Mouse (Mus musculus): ENCODE results near the gene Zbtb18. TPM values are rescaled to one million over a fixed set of nuclear protein-coding genes. Genes with fewer than 3 reads are reported as not detected.

The Zbtb18 gene
- polyA plus RNA-seq, 1 experiment from 2014 or later = 3.4 TPM

DNA sequence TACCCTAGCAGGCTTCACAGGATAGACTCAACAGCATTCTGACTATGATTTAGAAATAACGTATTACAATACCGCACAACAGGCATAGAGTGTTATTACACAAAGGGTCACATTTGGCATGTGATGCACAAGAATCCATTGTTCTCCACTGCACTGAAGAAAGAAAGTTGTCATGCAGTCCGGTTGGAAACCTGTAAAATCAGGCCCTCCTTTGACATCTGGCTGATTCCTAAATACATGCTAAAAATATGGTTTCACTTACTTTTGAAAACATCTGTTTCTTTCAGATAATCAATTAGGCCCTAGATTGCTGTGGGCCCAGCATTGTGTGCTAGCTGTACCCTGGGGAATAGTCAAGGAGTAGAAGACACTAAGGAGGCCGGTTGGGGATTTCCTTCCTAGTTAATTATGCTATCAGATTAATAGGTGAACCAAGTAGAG is 9.9 kb downstream of the Zbtb18 start:
- 77% methylated on average over 4 of the region's 4 CpGs for WGBS
- H3K27ac ChIP-seq (ENCODE audit: low read depth, low read length) = no peak overlapping the region
- no peaks in the 10 kb centered on the region for H3K9me3 ChIP-seq (ENCODE audit: control insufficient read depth, low read length)
- peaks cover 17% of the 10 kb centered on the region for H3K36me3 ChIP-seq (ENCODE audit: control insufficient read depth, insufficient read depth, low read length)
- H3K4me1 ChIP-seq (ENCODE audit: control insufficient read depth, insufficient read depth, low read length) = peaks cover 6% of the 10 kb centered on the region; the same call in 1 of the 2 replicates
- no peak overlapping the region for H3K4me2 ChIP-seq (replicated peaks; ENCODE audit: low read depth, low read length)
- ATAC-seq (ENCODE audit: low FRiP score, low TSS enrichment) = no peak
- no peak overlapping the region for H3K9ac ChIP-seq (ENCODE audit: low read depth, low read length)
- no peak overlapping the region for H3K4me3 ChIP-seq (ENCODE audit: low read length)
- no peaks in the 10 kb centered on the region; the same call in 1 of the 2 replicates for H3K27me3 ChIP-seq (ENCODE audit: control insufficient read depth, insufficient read depth, low read length)

DNA sequence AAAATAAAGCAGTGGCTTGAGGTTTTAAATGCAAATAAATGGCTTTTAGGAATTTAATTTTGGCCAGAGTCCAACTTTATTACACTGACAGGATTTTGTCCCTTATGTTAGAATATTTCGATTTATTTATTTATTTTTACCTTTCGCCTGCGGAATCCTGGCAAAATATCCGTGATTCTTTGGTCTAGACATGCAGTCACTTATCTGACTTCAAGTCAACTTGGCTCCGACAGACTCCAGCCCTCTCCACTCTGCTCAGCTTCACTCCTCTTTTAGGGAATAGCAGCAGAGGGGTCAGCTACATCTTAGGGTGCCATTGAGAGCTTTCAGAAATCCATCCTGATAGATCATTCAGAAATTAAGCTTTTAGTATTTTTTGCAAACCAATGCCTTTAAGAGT is 10.8 kb downstream of the Zbtb18 start:
- no peaks in the 10 kb centered on the region for H3K9me3 ChIP-seq (ENCODE audit: control insufficient read depth, low read length)

DNA sequence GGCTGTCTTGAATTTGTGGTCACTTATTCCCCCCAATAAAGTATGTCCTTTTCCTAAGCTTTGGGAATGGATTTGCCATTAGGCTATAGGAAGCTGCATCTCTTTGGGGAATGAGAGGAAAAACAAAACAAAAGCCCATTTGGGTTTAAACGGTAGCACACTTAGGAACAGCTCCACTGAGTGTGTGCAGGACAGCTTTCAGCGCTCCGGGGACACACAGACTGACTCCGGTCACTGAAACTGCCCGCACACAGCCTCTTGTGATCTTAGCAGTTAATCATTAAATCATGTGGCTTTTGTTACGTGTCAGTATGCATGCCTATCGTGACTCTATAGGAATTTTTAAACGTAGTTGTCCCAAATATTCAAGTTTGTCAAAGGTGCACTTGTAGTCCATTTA is 11.7 kb downstream of the Zbtb18 start:
- 26% methylated on average over 8 of the region's 8 CpGs for WGBS
- ATAC-seq (ENCODE audit: low FRiP score, low TSS enrichment) = no peak
- Histone ChIP-seq H3K9me3 (ENCODE audit: control insufficient read depth, low read length) (no peaks in the 10 kb centered on the region), H3K36me3 (ENCODE audit: control insufficient read depth, insufficient read depth, low read length) (peaks cover 3% of the 10 kb centered on the region; the same call in 1 of the 2 replicates), H3K4me1 (ENCODE audit: control insufficient read depth, insufficient read depth, low read length) (peaks cover 6% of the 10 kb centered on the region; the same call in 1 of the 2 replicates), H3K27ac (ENCODE audit: low read depth, low read length) (no peak overlapping the region), H3K4me2 (replicated peaks; ENCODE audit: low read depth, low read length) (no peak overlapping the region), H3K4me3 (ENCODE audit: low read length) (no peak overlapping the region), H3K27me3 (ENCODE audit: control insufficient read depth, insufficient read depth, low read length) (no peaks in the 10 kb centered on the region; the same call in 1 of the 2 replicates), H3K9ac (ENCODE audit: low read depth, low read length) (no peak overlapping the region)

More for the DNA sequence above, 10.8 kb downstream of the Zbtb18 start:
- Histone ChIP-seq H3K4me2 (replicated peaks; ENCODE audit: low read depth, low read length) (no peak overlapping the region), H3K4me3 (ENCODE audit: low read length) (no peak overlapping the region), H3K9ac (ENCODE audit: low read depth, low read length) (no peak overlapping the region), H3K27ac (ENCODE audit: low read depth, low read length) (no peak overlapping the region), H3K27me3 (ENCODE audit: control insufficient read depth, insufficient read depth, low read length) (no peaks in the 10 kb centered on the region; the same call in 1 of the 2 replicates), H3K36me3 (ENCODE audit: control insufficient read depth, insufficient read depth, low read length) (peaks cover 8% of the 10 kb centered on the region), H3K4me1 (ENCODE audit: control insufficient read depth, insufficient read depth, low read length) (peaks cover 6% of the 10 kb centered on the region; the same call in 1 of the 2 replicates)
- no peak for ATAC-seq (ENCODE audit: low FRiP score, low TSS enrichment)
- 78% methylated on average over 5 of the region's 5 CpGs for WGBS

DNA sequence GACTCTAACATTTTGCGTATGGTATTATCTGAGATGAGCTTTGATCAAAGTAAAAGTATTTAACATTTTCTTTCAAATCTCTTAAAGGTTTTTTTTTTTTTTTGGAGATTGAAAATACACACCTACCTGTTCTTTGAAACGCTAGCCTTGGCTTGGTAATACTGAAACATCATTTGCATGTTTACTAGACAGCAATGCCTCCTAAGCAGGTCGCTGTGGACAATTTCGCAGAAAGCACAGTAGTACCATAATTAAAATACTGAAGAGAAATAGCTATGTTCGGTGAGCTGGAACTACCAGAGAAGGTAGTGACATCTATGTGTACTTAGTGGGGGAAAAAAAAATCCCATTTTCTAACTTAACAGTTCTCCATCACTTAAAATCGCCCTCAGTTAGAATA is 12.3 kb downstream of the Zbtb18 start:
- H3K36me3 ChIP-seq (ENCODE audit: control insufficient read depth, insufficient read depth, low read length) = no peaks in the 10 kb centered on the region
- H3K4me2 ChIP-seq (replicated peaks; ENCODE audit: low read depth, low read length) = no peak overlapping the region
- H3K4me1 ChIP-seq (ENCODE audit: control insufficient read depth, insufficient read depth, low read length) = peaks cover 6% of the 10 kb centered on the region; the same call in 1 of the 2 replicates
- 73% methylated on average over 6 of the region's 6 CpGs for WGBS
- no peak overlapping the region for H3K9ac ChIP-seq (ENCODE audit: low read depth, low read length)
- no peaks in the 10 kb centered on the region; the same call in 1 of the 2 replicates for H3K27me3 ChIP-seq (ENCODE audit: control insufficient read depth, insufficient read depth, low read length)
- H3K9me3 ChIP-seq (ENCODE audit: control insufficient read depth, low read length) = no peaks in the 10 kb centered on the region
- no peak for ATAC-seq (ENCODE audit: low FRiP score, low TSS enrichment)
- no peak overlapping the region for H3K27ac ChIP-seq (ENCODE audit: low read depth, low read length)
- no peak overlapping the region for H3K4me3 ChIP-seq (ENCODE audit: low read length)

DNA sequence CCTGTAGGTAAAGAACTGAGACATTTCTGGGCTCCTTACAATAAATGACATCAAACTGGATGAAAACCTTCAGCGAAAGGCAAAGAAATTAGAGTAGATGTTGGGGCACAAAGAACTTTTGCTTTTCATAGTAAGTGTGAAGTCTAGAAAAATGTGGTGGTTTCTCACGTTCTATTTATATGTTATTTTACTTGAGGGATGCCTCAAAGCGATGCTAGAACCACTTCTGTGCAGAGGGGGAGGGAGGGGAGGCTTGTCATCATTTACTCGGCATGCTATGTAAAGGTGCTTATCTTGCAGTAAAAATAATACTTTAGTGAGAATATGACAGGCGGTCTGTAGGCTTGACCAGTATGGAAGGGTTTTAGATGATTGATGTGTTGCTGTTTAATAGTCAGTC is 13.3 kb downstream of the Zbtb18 start:
- Histone ChIP-seq H3K36me3 (ENCODE audit: control insufficient read depth, insufficient read depth, low read length) (no peaks in the 10 kb centered on the region), H3K4me2 (replicated peaks; ENCODE audit: low read depth, low read length) (no peak overlapping the region)

DNA sequence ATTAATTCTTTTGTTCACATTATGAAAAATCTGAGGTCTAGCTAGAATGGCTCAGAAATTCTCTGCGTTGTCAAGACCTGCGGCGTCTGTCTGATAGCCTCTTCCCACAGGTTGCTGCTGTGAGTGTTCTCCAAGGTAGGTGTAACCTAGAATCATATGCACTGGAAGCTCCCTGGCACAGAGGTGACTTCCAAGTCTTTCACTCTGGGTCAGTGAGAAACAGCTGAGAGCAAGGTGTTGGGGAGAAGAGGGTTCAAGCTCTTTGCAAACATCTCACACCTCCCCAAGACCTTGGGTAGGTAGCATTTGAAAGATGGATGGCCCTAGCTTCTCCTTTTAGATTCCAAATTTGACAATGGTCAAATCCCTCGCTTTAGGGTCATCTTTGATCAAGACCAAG is 14.1 kb downstream of the Zbtb18 start:
- H3K4me1 ChIP-seq (ENCODE audit: control insufficient read depth, insufficient read depth, low read length) = peaks cover 10% of the 10 kb centered on the region; the same call in 1 of the 2 replicates
- H3K9me3 ChIP-seq (ENCODE audit: control insufficient read depth, low read length) = no peaks in the 10 kb centered on the region
- no peak overlapping the region for H3K9ac ChIP-seq (ENCODE audit: low read depth, low read length)
- H3K27me3 ChIP-seq (ENCODE audit: control insufficient read depth, insufficient read depth, low read length) = no peaks in the 10 kb centered on the region; the same call in 1 of the 2 replicates
- H3K4me2 ChIP-seq (replicated peaks; ENCODE audit: low read depth, low read length) = no peak overlapping the region
- no peak for ATAC-seq (ENCODE audit: low FRiP score, low TSS enrichment)
- H3K36me3 ChIP-seq (ENCODE audit: control insufficient read depth, insufficient read depth, low read length) = no peaks in the 10 kb centered on the region
- WGBS = 96% methylated on average over 4 of the region's 4 CpGs
- no peak overlapping the region for H3K4me3 ChIP-seq (ENCODE audit: low read length)
- H3K27ac ChIP-seq (ENCODE audit: low read depth, low read length) = no peak overlapping the region

More for the DNA sequence above, 13.3 kb downstream of the Zbtb18 start:
- Histone ChIP-seq H3K27me3 (ENCODE audit: control insufficient read depth, insufficient read depth, low read length) (no peaks in the 10 kb centered on the region; the same call in 1 of the 2 replicates), H3K27ac (ENCODE audit: low read depth, low read length) (no peak overlapping the region), H3K4me1 (ENCODE audit: control insufficient read depth, insufficient read depth, low read length) (peaks cover 8% of the 10 kb centered on the region; the same call in 1 of the 2 replicates), H3K4me3 (ENCODE audit: low read length) (no peak overlapping the region), H3K9me3 (ENCODE audit: control insufficient read depth, low read length) (no peaks in the 10 kb centered on the region), H3K9ac (ENCODE audit: low read depth, low read length) (no peak overlapping the region)
- no peak for ATAC-seq (ENCODE audit: low FRiP score, low TSS enrichment)
- WGBS = 83% methylated on average over 5 of the region's 5 CpGs

DNA sequence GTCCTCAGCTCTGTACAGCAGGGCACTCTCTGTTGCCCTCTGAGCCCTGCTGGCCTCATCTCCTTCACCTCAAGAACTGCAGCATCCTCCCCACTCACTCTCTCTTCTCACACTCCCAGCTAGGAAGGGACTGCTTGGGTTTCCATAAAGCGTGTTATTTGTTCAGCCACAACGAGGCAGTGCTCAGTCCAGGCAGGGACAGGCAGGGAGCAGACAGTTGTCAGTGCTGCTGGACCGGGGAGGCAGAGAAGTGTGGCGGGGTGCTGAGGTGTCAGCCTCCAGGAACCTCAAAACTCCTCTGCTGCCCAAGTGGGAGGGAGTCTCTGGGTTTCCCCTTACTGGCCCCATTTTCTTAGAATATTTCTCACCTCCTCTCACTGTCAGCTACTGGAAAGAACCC is 14.6 kb downstream of the Zbtb18 start:
- no peak for ATAC-seq (ENCODE audit: low FRiP score, low TSS enrichment)
- H3K9me3 ChIP-seq (ENCODE audit: control insufficient read depth, low read length) = no peaks in the 10 kb centered on the region
- no peak overlapping the region for H3K9ac ChIP-seq (ENCODE audit: low read depth, low read length)
- no peaks in the 10 kb centered on the region for H3K36me3 ChIP-seq (ENCODE audit: control insufficient read depth, insufficient read depth, low read length)
- no peak overlapping the region for H3K4me2 ChIP-seq (replicated peaks; ENCODE audit: low read depth, low read length)
- H3K4me3 ChIP-seq (ENCODE audit: low read length) = no peak overlapping the region
- 37% methylated on average over 4 of the region's 4 CpGs for WGBS
- H3K4me1 ChIP-seq (ENCODE audit: control insufficient read depth, insufficient read depth, low read length) = peaks cover 10% of the 10 kb centered on the region; the same call in 1 of the 2 replicates
- no peak overlapping the region for H3K27ac ChIP-seq (ENCODE audit: low read depth, low read length)
- no peaks in the 10 kb centered on the region; the same call in 1 of the 2 replicates for H3K27me3 ChIP-seq (ENCODE audit: control insufficient read depth, insufficient read depth, low read length)

DNA sequence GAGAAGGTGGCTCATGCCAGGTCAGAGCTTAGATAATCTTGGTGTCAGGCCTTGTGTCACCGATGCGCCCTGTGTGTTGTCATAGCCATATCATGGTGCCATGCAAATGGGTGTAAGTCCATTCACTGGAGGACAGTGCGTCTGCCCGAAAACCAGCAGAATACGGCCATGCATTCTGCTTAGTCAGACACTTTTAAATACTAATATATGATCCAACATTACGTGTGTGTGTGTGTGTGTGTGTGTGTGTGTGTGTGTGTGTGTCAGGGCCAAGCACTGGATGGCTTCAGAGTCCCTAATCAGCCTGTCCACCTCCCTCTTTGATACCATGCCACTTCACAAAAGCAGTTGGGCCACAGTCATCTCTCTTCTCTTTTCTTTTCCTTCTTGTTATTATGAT is 15.8 kb downstream of the Zbtb18 start:
- H3K4me1 ChIP-seq (ENCODE audit: control insufficient read depth, insufficient read depth, low read length) = peaks cover 10% of the 10 kb centered on the region; the same call in 1 of the 2 replicates
- 94% methylated on average over 6 of the region's 6 CpGs for WGBS

DNA sequence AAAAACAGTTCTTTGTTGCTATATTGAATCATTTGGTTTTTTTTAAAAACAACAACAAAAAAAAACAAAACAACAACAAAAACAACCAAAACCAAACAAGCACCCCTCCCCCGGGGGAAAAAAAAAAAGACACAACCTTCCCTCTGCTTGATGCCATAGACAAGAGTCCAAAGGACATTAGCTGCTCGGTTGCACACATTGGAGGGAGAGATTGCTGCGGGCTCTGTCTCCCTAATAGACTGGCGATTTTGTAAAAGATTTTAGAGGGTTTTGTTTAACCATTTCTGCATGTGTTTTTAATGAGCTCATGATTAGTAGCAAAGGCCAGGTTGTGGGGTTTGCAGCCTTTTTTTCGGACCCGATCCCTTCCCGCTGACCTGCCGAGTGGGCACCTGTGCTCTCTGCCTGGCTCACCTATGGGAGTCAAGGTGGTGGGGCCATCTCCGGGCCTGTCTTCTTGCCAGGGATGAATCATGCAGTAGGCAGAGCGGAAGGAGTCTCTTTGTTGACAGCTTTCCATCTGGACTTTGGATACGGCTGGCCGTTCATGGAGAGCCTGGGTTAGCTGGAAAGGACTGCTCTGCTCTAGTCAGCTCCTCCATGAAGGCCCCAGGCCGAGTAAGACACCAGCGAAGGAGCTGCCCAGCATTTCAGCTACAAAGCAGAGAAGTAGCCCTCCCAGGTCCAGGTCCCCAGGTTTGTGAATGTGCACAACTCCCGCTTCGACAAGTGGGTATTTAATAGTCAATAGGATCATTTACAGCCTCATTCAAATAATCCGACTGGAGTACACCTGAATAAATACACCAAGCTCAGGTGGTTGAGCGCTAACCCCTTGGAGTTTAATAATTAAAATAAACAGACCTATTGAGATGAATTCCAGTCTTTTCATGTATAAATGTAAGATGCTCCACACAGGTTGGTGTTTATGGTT is 16.6 kb downstream of the Zbtb18 start:
- Histone ChIP-seq H3K27me3 (ENCODE audit: control insufficient read depth, insufficient read depth, low read length) (no peaks in the 10 kb centered on the region; the same call in 1 of the 2 replicates), H3K4me2 (replicated peaks; ENCODE audit: low read depth, low read length) (no peak overlapping the region), H3K4me1 (ENCODE audit: control insufficient read depth, insufficient read depth, low read length) (peaks cover 6% of the 10 kb centered on the region; the same call in 1 of the 2 replicates), H3K9ac (ENCODE audit: low read depth, low read length) (no peak overlapping the region), H3K27ac (ENCODE audit: low read depth, low read length) (no peak overlapping the region), H3K9me3 (ENCODE audit: control insufficient read depth, low read length) (no peaks in the 10 kb centered on the region), H3K36me3 (ENCODE audit: control insufficient read depth, insufficient read depth, low read length) (no peaks in the 10 kb centered on the region), H3K4me3 (ENCODE audit: low read length) (no peak overlapping the region)
- peak; percentile 36; the same call in 1 of the 2 replicates for ATAC-seq (ENCODE audit: low FRiP score, low TSS enrichment)
- WGBS = 78% methylated on average over 18 of the region's 18 CpGs

More for the DNA sequence above, 15.8 kb downstream of the Zbtb18 start:
- no peak overlapping the region for H3K9ac ChIP-seq (ENCODE audit: low read depth, low read length)
- no peaks in the 10 kb centered on the region for H3K36me3 ChIP-seq (ENCODE audit: control insufficient read depth, insufficient read depth, low read length)
- H3K9me3 ChIP-seq (ENCODE audit: control insufficient read depth, low read length) = no peaks in the 10 kb centered on the region
- no peak overlapping the region for H3K27ac ChIP-seq (ENCODE audit: low read depth, low read length)
- no peaks in the 10 kb centered on the region; the same call in 1 of the 2 replicates for H3K27me3 ChIP-seq (ENCODE audit: control insufficient read depth, insufficient read depth, low read length)
- no peak overlapping the region for H3K4me3 ChIP-seq (ENCODE audit: low read length)
- no peak for ATAC-seq (ENCODE audit: low FRiP score, low TSS enrichment)
- no peak overlapping the region for H3K4me2 ChIP-seq (replicated peaks; ENCODE audit: low read depth, low read length)
